Mouse (Mus musculus) spleen, embryonic (tissue): ENCODE results near the gene Gpr88.
"Not testable (repeated sequence)": the region's sequence is repeated elsewhere in the genome, so short reads cannot be mapped to it uniquely, and the experiment has no call there.

ENCODE experiments used
- CTCF ChIA-PET: fragments of 350-600 bp; sonication (Branson Sonifier 250); formaldehyde crosslinking; loops from one replicate; lab custom pipeline; 2022; lab: Charles Lee

Gene Gpr88

GRCm38 (mm10) chr3:116242685-116243084 lies 10.6 kb downstream of the Gpr88 start:
- CTCF ChIA-PET, result no interaction called here

- CTCF ChIA-PET, result no interaction called here
Measured at GRCm38 (mm10) chr3:116237527-116237926, 15.8 kb downstream of the Gpr88 start.

- CTCF ChIA-PET, result no interaction called here
Measured at GRCm38 (mm10) chr3:116236856-116237255, 16.4 kb downstream of the Gpr88 start.

- CTCF ChIA-PET, result no interaction called here
Measured at GRCm38 (mm10) chr3:116233515-116233914, 19.8 kb downstream of the Gpr88 start.

- CTCF ChIA-PET, result no interaction called here
Measured at GRCm38 (mm10) chr3:116232763-116233162, 20.5 kb downstream of the Gpr88 start.

- CTCF ChIA-PET, result interaction anchor here (0.6 to 0.7 kb wide), 2 partner anchors 15 to 585 kb away, joined by 3 to 12 read pairs; no protein-coding TSS in a partner anchor
Measured at GRCm38 (mm10) chr3:116229336-116229735, 24.0 kb downstream of the Gpr88 start.

GRCm38 (mm10) chr3:116228360-116229245 lies 24.7 kb downstream of the Gpr88 start:
- CTCF ChIA-PET, result interaction anchor here (0.6 to 0.7 kb wide), 2 partner anchors 16 to 586 kb away, joined by 3 to 12 read pairs; no protein-coding TSS in a partner anchor

- CTCF ChIA-PET, result no interaction called here
Measured at GRCm38 (mm10) chr3:116227383-116227782, 25.9 kb downstream of the Gpr88 start.

- CTCF ChIA-PET, result no interaction called here
Measured at GRCm38 (mm10) chr3:116226915-116227314, 26.4 kb downstream of the Gpr88 start.

- CTCF ChIA-PET, result no interaction called here
Measured at GRCm38 (mm10) chr3:116222511-116223243, 30.6 kb downstream of the Gpr88 start.

- CTCF ChIA-PET, result no interaction called here
Measured at GRCm38 (mm10) chr3:116221686-116222010, 31.7 kb downstream of the Gpr88 start.

- CTCF ChIA-PET, result no interaction called here
Measured at GRCm38 (mm10) chr3:116220980-116221685, 32.2 kb downstream of the Gpr88 start.

GRCm38 (mm10) chr3:116217398-116217797 lies 35.9 kb downstream of the Gpr88 start:
- CTCF ChIA-PET, result not testable (repeated sequence)

GRCm38 (mm10) chr3:116216261-116216660 lies 37.0 kb downstream of the Gpr88 start:
- CTCF ChIA-PET, result no interaction called here

GRCm38 (mm10) chr3:116211639-116212038 lies 41.7 kb downstream of the Gpr88 start:
- CTCF ChIA-PET, result no interaction called here

- CTCF ChIA-PET, result no interaction called here
Measured at GRCm38 (mm10) chr3:116210720-116211121, 42.6 kb downstream of the Gpr88 start.

GRCm38 (mm10) chr3:116209214-116209613 lies 44.1 kb downstream of the Gpr88 start:
- CTCF ChIA-PET, result no interaction called here

GRCm38 (mm10) chr3:116206306-116206834 lies 46.9 kb downstream of the Gpr88 start:
- CTCF ChIA-PET, result no interaction called here

GRCm38 (mm10) chr3:116205346-116206219 lies 47.7 kb downstream of the Gpr88 start:
- CTCF ChIA-PET, result no interaction called here

GRCm38 (mm10) chr3:116204643-116205042 lies 48.7 kb downstream of the Gpr88 start:
- CTCF ChIA-PET, result no interaction called here

- CTCF ChIA-PET, result no interaction called here
Measured at GRCm38 (mm10) chr3:116203942-116204341, 49.4 kb downstream of the Gpr88 start.
